Mouse (Mus musculus): ENCODE results near the gene Uck1. TPM values are rescaled to one million over a fixed set of nuclear protein-coding genes. Genes with fewer than 3 reads are reported as not detected.

The Uck1 gene
- polyA plus RNA-seq, 1 experiment from 2014 or later: 74.1 TPM

DNA sequence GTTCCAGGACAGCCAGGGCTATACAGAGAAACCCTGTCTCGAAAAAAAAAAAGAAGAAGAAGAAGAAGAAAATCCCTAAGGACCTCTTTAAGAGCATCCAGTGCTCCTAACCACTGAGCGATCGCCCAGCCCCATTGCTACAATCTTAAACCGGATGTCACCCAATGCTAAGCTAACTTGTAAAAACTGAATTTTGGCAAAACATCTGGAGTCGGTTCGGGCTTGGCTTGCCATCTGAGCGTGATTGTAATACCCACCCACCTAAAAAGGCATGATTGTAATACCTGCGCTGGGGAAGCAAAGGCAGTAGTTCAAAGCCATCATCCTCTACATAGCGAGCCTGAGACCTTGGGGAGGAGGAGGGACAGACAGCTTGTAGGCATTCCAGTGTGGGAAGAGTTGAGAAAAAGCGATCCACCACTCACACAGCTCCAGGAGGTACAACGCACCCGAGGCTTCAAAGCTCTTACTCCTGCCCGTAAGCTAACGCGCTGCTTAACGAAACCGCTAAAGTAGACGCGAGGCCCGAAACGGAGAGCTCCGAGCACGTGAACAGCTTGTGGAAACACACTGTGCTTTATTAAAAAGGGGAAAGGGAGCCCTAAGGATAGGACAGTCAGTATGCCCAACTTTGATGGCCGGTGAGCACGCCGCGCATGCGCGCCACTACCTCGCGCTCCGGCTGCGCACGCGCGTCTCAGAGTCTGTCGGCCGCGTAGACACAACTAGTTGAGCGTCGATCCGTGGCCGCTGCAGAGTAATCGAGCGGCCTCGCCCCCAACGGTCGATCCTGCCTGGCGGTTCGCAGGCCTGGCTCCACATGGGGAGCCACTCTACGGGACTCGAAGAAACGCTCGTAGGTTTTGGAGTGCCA, 23.8 kb downstream of the Uck1 start, which contains the start of gene Pomt1:
Pomt1 (plus strand) TSS at position 705 of the 874 bp plus-strand sequence.
- peak; percentile 81 for ATAC-seq
- Histone ChIP-seq H3K9me3 (ENCODE audit: control insufficient read depth) (no peaks in the 10 kb centered on the region), H3K9ac (ENCODE audit: low read depth, low read length) (peak within 1 kb of the TSS; percentile 71), H3K27me3 (replicated peaks; ENCODE audit: control insufficient read depth, insufficient read depth, low read length) (no peaks in the 10 kb centered on the region), H3K4me1 (replicated peaks; ENCODE audit: control insufficient read depth, insufficient read depth, low read length) (0 out of 2 replicates have a peak, but pooled peaks cover 3% of the 10 kb centered on the region), H3K36me3 (ENCODE audit: control insufficient read depth, insufficient read depth) (peaks cover 36% of the 10 kb centered on the region), H3K4me3 (ENCODE audit: low read depth, low read length) (peak within 1 kb of the TSS; percentile 70), H3K4me2 (replicated peaks; ENCODE audit: low read depth) (peak within 1 kb of the TSS; percentile 89), H3K27ac (ENCODE audit: low read depth, low read length) (peak within 1 kb of the TSS; percentile 60)
- no peak; the same call in 1 of the 2 replicates for TF ChIP-seq CTCF (IDR thresholded peaks at IDR 0.05; ENCODE audit: low read depth)
- WGBS: under 1% methylated on average over 54 of the region's 54 CpGs

DNA sequence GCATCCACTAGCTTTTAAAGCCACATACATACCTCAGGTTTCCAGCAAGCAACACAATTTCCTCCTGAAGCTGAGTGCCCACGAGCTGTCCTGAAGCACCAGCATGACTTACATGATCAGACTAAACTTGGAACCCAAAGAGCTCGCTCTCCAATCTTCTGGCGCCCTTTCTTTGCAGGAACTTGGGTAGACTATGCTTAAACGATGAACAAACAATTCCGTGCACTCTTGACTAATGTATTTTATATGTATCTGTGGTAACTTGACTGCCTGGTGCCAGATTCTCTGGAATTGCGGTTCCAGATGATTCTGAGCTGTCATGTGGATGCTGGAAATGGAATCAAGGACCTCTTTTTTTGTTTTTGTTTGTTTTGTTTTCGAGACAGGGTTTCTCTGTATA, 24.5 kb downstream of the Uck1 start:
- 18% methylated on average over 7 of the region's 7 CpGs for WGBS
- Histone ChIP-seq H3K9ac (ENCODE audit: low read depth, low read length) (no peak overlapping the region), H3K4me1 (replicated peaks; ENCODE audit: control insufficient read depth, insufficient read depth, low read length) (0 out of 2 replicates have a peak, but pooled peaks cover 3% of the 10 kb centered on the region), H3K36me3 (ENCODE audit: control insufficient read depth, insufficient read depth) (peaks cover 42% of the 10 kb centered on the region), H3K27me3 (replicated peaks; ENCODE audit: control insufficient read depth, insufficient read depth, low read length) (no peaks in the 10 kb centered on the region), H3K9me3 (ENCODE audit: control insufficient read depth) (no peaks in the 10 kb centered on the region), H3K4me2 (replicated peaks; ENCODE audit: low read depth) (peak overlapping the region; percentile 89), H3K27ac (ENCODE audit: low read depth, low read length) (no peak overlapping the region), H3K4me3 (ENCODE audit: low read depth, low read length) (peak overlapping the region; percentile 70)
- no peak for TF ChIP-seq CTCF (IDR thresholded peaks at IDR 0.05; ENCODE audit: low read depth)
- ATAC-seq: no peak

DNA sequence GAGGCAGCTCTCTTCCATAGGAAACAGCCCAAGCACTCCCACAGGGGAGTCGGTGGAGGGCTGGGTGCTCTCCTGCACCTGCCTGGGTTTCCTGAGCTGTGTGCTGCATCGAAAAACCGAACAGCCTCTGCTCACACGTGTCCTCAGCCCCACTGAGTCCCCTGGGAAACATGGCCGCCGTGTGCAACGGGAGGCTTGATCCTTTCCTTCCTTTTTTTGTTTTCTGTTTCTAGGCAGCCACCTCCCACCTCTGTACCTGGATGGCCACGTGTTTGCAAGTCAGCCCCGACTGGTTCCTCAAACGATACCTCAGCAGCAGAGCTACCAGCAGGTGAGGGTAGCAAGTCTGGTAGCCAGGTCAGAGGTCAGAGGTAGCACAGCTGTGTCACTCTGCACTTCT, 37.9 kb downstream of the Uck1 start:
- no peaks in the 10 kb centered on the region for H3K27me3 ChIP-seq (replicated peaks; ENCODE audit: control insufficient read depth, insufficient read depth, low read length)
- H3K9ac ChIP-seq (ENCODE audit: low read depth, low read length): no peak overlapping the region
- H3K27ac ChIP-seq (ENCODE audit: low read depth, low read length): no peak overlapping the region
- peaks cover 100% of the 10 kb centered on the region for H3K36me3 ChIP-seq (ENCODE audit: control insufficient read depth, insufficient read depth)
- TF ChIP-seq CTCF (IDR thresholded peaks at IDR 0.05; ENCODE audit: low read depth): no peak
- 77% methylated on average over 10 of the region's 10 CpGs for WGBS
- H3K4me1 ChIP-seq (replicated peaks; ENCODE audit: control insufficient read depth, insufficient read depth, low read length): no peaks in the 10 kb centered on the region
- H3K4me3 ChIP-seq (ENCODE audit: low read depth, low read length): no peak overlapping the region
- no peak overlapping the region for H3K4me2 ChIP-seq (replicated peaks; ENCODE audit: low read depth)
- ATAC-seq: no peak
- no peaks in the 10 kb centered on the region for H3K9me3 ChIP-seq (ENCODE audit: control insufficient read depth)

DNA sequence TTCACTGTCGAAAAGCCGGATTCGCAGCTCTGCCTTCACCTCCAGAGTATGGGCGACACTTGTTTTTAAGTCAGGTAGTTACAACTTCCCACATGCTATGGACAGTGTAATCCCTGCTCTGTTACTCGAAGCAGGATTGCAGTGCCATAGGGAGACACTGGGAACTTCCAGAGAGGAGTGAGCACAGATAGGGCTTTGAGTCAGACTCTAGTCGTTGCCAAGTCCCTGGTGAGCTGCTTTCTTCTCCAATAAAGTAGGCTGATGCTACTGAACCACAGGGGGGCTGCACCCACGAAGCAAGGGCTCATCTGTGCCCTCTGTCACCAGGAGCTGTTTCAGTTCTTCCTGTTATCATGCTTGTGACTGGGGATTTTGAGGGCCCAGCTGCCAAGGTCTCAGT, 38.4 kb downstream of the Uck1 start:
- TF ChIP-seq CTCF (IDR thresholded peaks at IDR 0.05; ENCODE audit: low read depth): no peak
- peaks cover 100% of the 10 kb centered on the region for H3K36me3 ChIP-seq (ENCODE audit: control insufficient read depth, insufficient read depth)
- ATAC-seq: no peak

DNA sequence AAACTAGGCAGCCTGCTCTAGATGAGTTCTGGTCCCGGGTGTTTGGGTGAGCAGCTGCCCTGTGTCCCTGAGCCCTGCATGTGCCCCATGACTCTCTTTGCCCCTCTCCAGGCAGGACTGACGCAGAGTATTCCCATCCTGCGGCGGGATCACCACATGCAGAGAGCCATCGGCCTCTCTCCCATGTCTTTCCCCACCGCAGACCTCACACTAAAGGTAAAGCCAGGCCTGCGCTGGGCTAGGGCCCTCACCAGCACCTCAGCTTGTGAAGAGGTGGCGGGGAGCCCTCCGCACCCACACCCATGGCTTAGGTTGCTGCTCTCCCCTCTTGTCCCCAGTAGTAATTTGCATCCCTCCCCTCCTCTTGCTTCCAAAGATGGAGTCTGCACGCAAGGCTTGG, 39.0 kb downstream of the Uck1 start:
- Histone ChIP-seq H3K36me3 (ENCODE audit: control insufficient read depth, insufficient read depth) (peaks cover 100% of the 10 kb centered on the region), H3K4me3 (ENCODE audit: low read depth, low read length) (no peak overlapping the region), H3K4me1 (replicated peaks; ENCODE audit: control insufficient read depth, insufficient read depth, low read length) (no peaks in the 10 kb centered on the region), H3K27ac (ENCODE audit: low read depth, low read length) (no peak overlapping the region), H3K9me3 (ENCODE audit: control insufficient read depth) (no peaks in the 10 kb centered on the region), H3K9ac (ENCODE audit: low read depth, low read length) (no peak overlapping the region), H3K4me2 (replicated peaks; ENCODE audit: low read depth) (no peak overlapping the region), H3K27me3 (replicated peaks; ENCODE audit: control insufficient read depth, insufficient read depth, low read length) (no peaks in the 10 kb centered on the region)
- no peak for ATAC-seq
- no peak for TF ChIP-seq CTCF (IDR thresholded peaks at IDR 0.05; ENCODE audit: low read depth)
- WGBS: 95% methylated on average over 10 of the region's 10 CpGs

More for the DNA sequence above, 38.4 kb downstream of the Uck1 start:
- Histone ChIP-seq H3K4me3 (ENCODE audit: low read depth, low read length) (no peak overlapping the region), H3K27ac (ENCODE audit: low read depth, low read length) (no peak overlapping the region), H3K9ac (ENCODE audit: low read depth, low read length) (no peak overlapping the region), H3K27me3 (replicated peaks; ENCODE audit: control insufficient read depth, insufficient read depth, low read length) (no peaks in the 10 kb centered on the region), H3K4me2 (replicated peaks; ENCODE audit: low read depth) (no peak overlapping the region), H3K9me3 (ENCODE audit: control insufficient read depth) (no peaks in the 10 kb centered on the region), H3K4me1 (replicated peaks; ENCODE audit: control insufficient read depth, insufficient read depth, low read length) (no peaks in the 10 kb centered on the region)
- 91% methylated on average over 7 of the region's 7 CpGs for WGBS

DNA sequence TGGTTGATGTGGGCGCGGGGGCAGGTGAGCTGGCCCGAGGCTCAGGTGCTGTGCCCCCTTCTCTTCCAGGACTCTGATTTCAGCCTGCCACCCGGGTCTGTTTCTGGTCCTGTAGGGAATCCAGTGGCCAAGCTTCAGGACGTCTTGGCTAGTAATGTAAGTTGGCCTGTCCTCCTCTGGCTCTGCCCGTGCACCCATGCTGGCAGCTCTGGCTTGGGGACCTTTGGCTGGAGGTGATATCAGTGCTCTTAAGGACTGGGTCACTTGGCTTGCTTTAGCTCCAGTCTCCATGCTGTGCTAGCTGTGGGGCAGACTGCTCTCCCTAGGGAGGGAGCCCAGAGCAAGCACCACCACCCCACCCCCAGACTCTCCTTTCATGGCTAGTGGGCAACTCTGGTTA, 39.9 kb downstream of the Uck1 start:
- TF ChIP-seq CTCF (IDR thresholded peaks at IDR 0.05; ENCODE audit: low read depth): no peak
- H3K27ac ChIP-seq (ENCODE audit: low read depth, low read length): no peak overlapping the region
- 91% methylated on average over 6 of the region's 6 CpGs for WGBS
- no peaks in the 10 kb centered on the region for H3K9me3 ChIP-seq (ENCODE audit: control insufficient read depth)
- no peaks in the 10 kb centered on the region for H3K4me1 ChIP-seq (replicated peaks; ENCODE audit: control insufficient read depth, insufficient read depth, low read length)
- no peak overlapping the region for H3K9ac ChIP-seq (ENCODE audit: low read depth, low read length)
- H3K27me3 ChIP-seq (replicated peaks; ENCODE audit: control insufficient read depth, insufficient read depth, low read length): no peaks in the 10 kb centered on the region
- no peak overlapping the region for H3K4me3 ChIP-seq (ENCODE audit: low read depth, low read length)
- no peak for ATAC-seq
- H3K4me2 ChIP-seq (replicated peaks; ENCODE audit: low read depth): no peak overlapping the region
- H3K36me3 ChIP-seq (ENCODE audit: control insufficient read depth, insufficient read depth): peaks cover 100% of the 10 kb centered on the region
